Mouse (Mus musculus): Measurements from ENCODE around the gene Dnajc16. TPM values are rescaled to one million over a fixed set of nuclear protein-coding genes. Genes with fewer than 3 reads are reported as not detected.

Gene Dnajc16
- polyA plus RNA-seq, 1 experiment from 2014 or later: 4.0 TPM

DNA sequence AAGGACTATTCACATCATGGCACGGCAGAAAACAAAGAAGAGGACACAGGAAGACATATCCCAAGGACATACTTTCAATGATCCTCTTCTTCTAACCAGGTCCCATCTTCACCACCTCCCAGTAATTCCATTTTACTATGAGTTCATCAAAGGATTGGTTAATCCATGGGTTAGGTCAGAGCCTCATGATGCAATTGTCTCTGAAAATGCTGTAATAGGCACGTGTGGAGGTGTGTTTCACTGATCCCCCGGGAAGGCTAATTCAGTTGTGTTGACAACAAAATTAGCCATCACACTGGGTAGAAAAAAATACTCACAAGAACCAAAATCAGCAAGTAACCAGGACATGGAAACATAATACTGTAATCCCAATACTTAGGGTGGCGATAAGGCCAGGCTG is 73.1 kb downstream of the Dnajc16 start:
- Histone ChIP-seq H3K4me3 (ENCODE audit: low read depth, low read length) (no peak overlapping the region), H3K27ac (replicated peaks; ENCODE audit: low read depth, low read length) (no peak overlapping the region), H3K9me3 (replicated peaks; ENCODE audit: control insufficient read depth, low read length) (no peaks in the 10 kb centered on the region), H3K4me1 (ENCODE audit: control insufficient read depth, insufficient read depth, low read length) (peaks cover 3% of the 10 kb centered on the region; the same call in 1 of the 2 replicates), H3K27me3 (ENCODE audit: control insufficient read depth, insufficient read depth, low read length) (no peaks in the 10 kb centered on the region), H3K36me3 (replicated peaks; ENCODE audit: control insufficient read depth, insufficient read depth, low read depth, low read length) (peaks cover 4% of the 10 kb centered on the region; the same call in 1 of the 2 replicates), H3K4me2 (ENCODE audit: low read depth, low read length) (no peak overlapping the region), H3K9ac (replicated peaks; ENCODE audit: low read length) (no peak overlapping the region)
- WGBS: 78% methylated on average over 4 of the region's 4 CpGs
- DNase-seq (ENCODE audit: low spot score) (no peak), ATAC-seq (replicated peaks; ENCODE audit: insufficient number of reproducible peaks, low FRiP score, low TSS enrichment, low read depth) (no peak)

DNA sequence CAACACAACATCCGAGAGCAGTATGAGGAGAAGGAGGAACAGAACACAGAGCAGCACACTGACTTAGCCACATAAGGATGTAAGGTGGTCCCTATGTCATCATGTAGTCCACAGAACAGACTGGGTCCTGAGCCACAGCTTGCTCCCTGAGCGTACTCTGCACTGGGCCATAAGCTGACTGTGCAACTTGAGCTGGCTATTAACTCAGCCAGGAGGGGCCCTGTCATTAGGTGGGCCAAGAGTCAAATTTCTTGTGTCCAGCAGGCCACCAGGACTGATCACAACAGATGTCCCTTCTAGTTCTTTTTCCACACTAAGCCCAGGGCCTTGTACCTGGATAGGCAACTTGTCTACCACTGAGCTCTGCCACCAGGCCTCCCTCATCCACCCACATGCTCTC is 75.7 kb downstream of the Dnajc16 start:
- no peak for DNase-seq (ENCODE audit: low spot score)
- Histone ChIP-seq H3K4me1 (ENCODE audit: control insufficient read depth, insufficient read depth, low read length) (peaks cover 3% of the 10 kb centered on the region; the same call in 1 of the 2 replicates), H3K9ac (replicated peaks; ENCODE audit: low read length) (no peak overlapping the region), H3K36me3 (replicated peaks; ENCODE audit: control insufficient read depth, insufficient read depth, low read depth, low read length) (peaks cover 8% of the 10 kb centered on the region; the same call in 1 of the 2 replicates), H3K27ac (replicated peaks; ENCODE audit: low read depth, low read length) (no peak overlapping the region), H3K4me3 (ENCODE audit: low read depth, low read length) (no peak overlapping the region), H3K4me2 (ENCODE audit: low read depth, low read length) (no peak overlapping the region), H3K27me3 (ENCODE audit: control insufficient read depth, insufficient read depth, low read length) (no peaks in the 10 kb centered on the region), H3K9me3 (replicated peaks; ENCODE audit: control insufficient read depth, low read length) (no peaks in the 10 kb centered on the region)
- 0 out of 2 replicates have a peak, but pooled peaks have one; percentile 73 for ATAC-seq (replicated peaks; ENCODE audit: insufficient number of reproducible peaks, low FRiP score, low TSS enrichment, low read depth)
- WGBS: 30% methylated on average over 2 of the region's 2 CpGs

DNA sequence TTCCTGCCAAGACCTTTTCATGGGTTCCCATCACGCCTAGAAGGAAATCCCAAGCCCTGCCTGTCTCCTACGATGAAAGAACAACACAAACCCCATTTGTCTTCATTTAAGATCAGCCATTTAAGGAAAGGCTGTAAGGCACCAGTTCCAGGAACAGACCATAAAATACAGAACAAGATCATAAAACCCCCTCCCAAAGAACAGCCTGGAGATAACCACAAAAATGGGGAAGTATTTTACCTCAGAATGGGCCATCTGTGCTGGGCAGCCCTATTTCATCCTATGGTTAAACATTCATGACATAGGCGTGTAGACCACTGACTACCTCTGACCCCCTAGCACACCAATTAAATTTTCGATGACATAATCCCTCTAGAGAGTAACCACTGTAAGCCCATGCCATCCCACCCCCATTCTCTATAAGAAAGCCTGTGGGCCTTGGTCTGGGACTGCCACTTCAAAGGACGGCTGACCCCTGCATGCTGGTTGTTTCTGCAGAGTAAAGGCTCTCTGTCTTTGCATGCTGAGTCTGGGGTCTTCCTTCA is 77.1 kb downstream of the Dnajc16 start:
- Histone ChIP-seq H3K9ac (replicated peaks; ENCODE audit: low read length) (no peak overlapping the region), H3K4me2 (ENCODE audit: low read depth, low read length) (no peak overlapping the region), H3K9me3 (replicated peaks; ENCODE audit: control insufficient read depth, low read length) (no peaks in the 10 kb centered on the region), H3K4me3 (ENCODE audit: low read depth, low read length) (no peak overlapping the region), H3K27me3 (ENCODE audit: control insufficient read depth, insufficient read depth, low read length) (no peaks in the 10 kb centered on the region), H3K36me3 (replicated peaks; ENCODE audit: control insufficient read depth, insufficient read depth, low read depth, low read length) (peaks cover 8% of the 10 kb centered on the region; the same call in 1 of the 2 replicates), H3K4me1 (ENCODE audit: control insufficient read depth, insufficient read depth, low read length) (peaks cover 3% of the 10 kb centered on the region; the same call in 1 of the 2 replicates), H3K27ac (replicated peaks; ENCODE audit: low read depth, low read length) (no peak overlapping the region)
- WGBS: 85% methylated on average over 5 of the region's 5 CpGs
- no peak for ATAC-seq (replicated peaks; ENCODE audit: insufficient number of reproducible peaks, low FRiP score, low TSS enrichment, low read depth)
- no peak for DNase-seq (ENCODE audit: low spot score)

DNA sequence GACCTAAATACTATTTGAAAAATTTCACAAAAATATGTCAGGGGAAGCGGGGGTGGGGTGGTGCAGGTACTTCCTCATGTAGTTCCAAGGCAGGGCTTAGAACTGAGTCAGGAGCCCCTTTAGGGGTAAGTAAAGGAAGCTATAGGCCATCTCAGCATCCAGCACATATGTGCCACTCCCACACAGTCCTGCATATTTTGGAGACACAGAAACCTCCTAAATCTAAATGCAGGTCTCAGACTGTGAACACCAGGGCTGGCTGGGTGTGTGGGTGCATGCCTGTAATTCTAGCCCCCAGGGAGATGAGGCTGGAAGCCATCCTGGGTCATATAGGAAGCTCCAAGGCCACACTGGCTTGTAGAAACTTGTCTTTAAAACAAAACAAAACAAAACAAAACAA is 79.5 kb downstream of the Dnajc16 start:
- Histone ChIP-seq H3K4me3 (ENCODE audit: low read depth, low read length) (no peak overlapping the region), H3K27ac (replicated peaks; ENCODE audit: low read depth, low read length) (no peak overlapping the region), H3K9me3 (replicated peaks; ENCODE audit: control insufficient read depth, low read length) (no peaks in the 10 kb centered on the region), H3K4me2 (ENCODE audit: low read depth, low read length) (no peak overlapping the region), H3K36me3 (replicated peaks; ENCODE audit: control insufficient read depth, insufficient read depth, low read depth, low read length) (peaks cover 9% of the 10 kb centered on the region; the same call in 1 of the 2 replicates), H3K9ac (replicated peaks; ENCODE audit: low read length) (no peak overlapping the region), H3K4me1 (ENCODE audit: control insufficient read depth, insufficient read depth, low read length) (peaks cover 3% of the 10 kb centered on the region; the same call in 1 of the 2 replicates), H3K27me3 (ENCODE audit: control insufficient read depth, insufficient read depth, low read length) (no peaks in the 10 kb centered on the region)
- DNase-seq (ENCODE audit: low spot score) (no peak), ATAC-seq (replicated peaks; ENCODE audit: insufficient number of reproducible peaks, low FRiP score, low TSS enrichment, low read depth) (no peak)
- 96% methylated on average over 1 of the region's 1 CpGs for WGBS

Other genes with a start within 250 kb of the Dnajc16 start
- gene Fblim1, start 184.8 kb downstream of the Dnajc16 start, polyA plus RNA-seq (2014; fragmentation: Nextera tagmentation; extraction: Ambion mirVana): 59.3 and 61.3 TPM in 2 replicates
- gene Tmem82, start 172.3 kb downstream of the Dnajc16 start, polyA plus RNA-seq (2014; fragmentation: Nextera tagmentation; extraction: Ambion mirVana): 0.17 and 0.42 TPM in 2 replicates
- not detected in 2 replicates for gene Slc25a34, start 167.1 kb downstream of the Dnajc16 start, polyA plus RNA-seq (2014; fragmentation: Nextera tagmentation; extraction: Ambion mirVana)
- 2.9 and 3.5 TPM in 2 replicates for gene Plekhm2, start 126.0 kb downstream of the Dnajc16 start, polyA plus RNA-seq (2014; fragmentation: Nextera tagmentation; extraction: Ambion mirVana)
- gene Rsc1a1, start 105.3 kb downstream of the Dnajc16 start, polyA plus RNA-seq (2014; fragmentation: Nextera tagmentation; extraction: Ambion mirVana): 3.2 TPM in 1 of 2 replicates, not detected in the other
- gene Ddi2, start 67.5 kb downstream of the Dnajc16 start, polyA plus RNA-seq (2014; fragmentation: Nextera tagmentation; extraction: Ambion mirVana): 17.9 and 19.8 TPM in 2 replicates
- 0.20 TPM in 1 of 2 replicates, not detected in the other for gene Agmat, start 44.3 kb downstream of the Dnajc16 start, polyA plus RNA-seq (2014; fragmentation: Nextera tagmentation; extraction: Ambion mirVana)
- gene Casp9, start 2.7 kb upstream of the Dnajc16 start, polyA plus RNA-seq (2014; fragmentation: Nextera tagmentation; extraction: Ambion mirVana): 13.3 and 14.1 TPM in 2 replicates
- gene Cela2a, start 35.2 kb upstream of the Dnajc16 start, polyA plus RNA-seq (2014; fragmentation: Nextera tagmentation; extraction: Ambion mirVana): not detected in 2 replicates
- gene Ctrc, start 55.4 kb upstream of the Dnajc16 start, polyA plus RNA-seq (2014; fragmentation: Nextera tagmentation; extraction: Ambion mirVana): not detected in 2 replicates
- 18.2 and 19.1 TPM in 2 replicates for gene Efhd2, start 84.0 kb upstream of the Dnajc16 start, polyA plus RNA-seq (2014; fragmentation: Nextera tagmentation; extraction: Ambion mirVana)
- gene Fhad1, start 224.2 kb upstream of the Dnajc16 start, polyA plus RNA-seq (2014; fragmentation: Nextera tagmentation; extraction: Ambion mirVana): 0.68 and 0.94 TPM in 2 replicates